Mouse (Mus musculus): ENCODE results near the gene Asna1. TPM values are rescaled to one million over a fixed set of nuclear protein-coding genes. Genes with fewer than 3 reads are reported as not detected.

Asna1 gene
- total and polyA plus RNA-seq, 2 experiments from 2014 or later, result 136 to 153 TPM

- ATAC-seq (no peak), DNase-seq (no peak)
- H3K9me3 ChIP-seq (ENCODE audit: low read length), result no peaks in the 10 kb centered on the region
- H3K27me3 ChIP-seq (ENCODE audit: insufficient read depth, low read length), result no peaks in the 10 kb centered on the region
- H3K9ac ChIP-seq, result peak overlapping the region; percentile 97
- H3K4me3 ChIP-seq (ENCODE audit: low read depth, low read length), result peak overlapping the region; percentile 85
- H3K36me3 ChIP-seq (ENCODE audit: insufficient read depth), result peaks cover 32% of the 10 kb centered on the region
- peak overlapping the region; percentile 89 for H3K27ac ChIP-seq (ENCODE audit: low read depth, low read length)
- WGBS, result 5% methylated on average over 21 of the region's 21 CpGs
- peak overlapping the region; percentile 91 for H3K4me2 ChIP-seq (ENCODE audit: low read depth)
- H3K4me1 ChIP-seq (ENCODE audit: insufficient read depth), result peaks cover 10% of the 10 kb centered on the region
- TF ChIP-seq CTCF (IDR thresholded peaks at IDR 0.05; ENCODE audit: low read depth), result no peak
Observed at GRCm38 (mm10) chr8:84970135-84970790, 54.8 kb downstream of the Asna1 start.

DNA sequence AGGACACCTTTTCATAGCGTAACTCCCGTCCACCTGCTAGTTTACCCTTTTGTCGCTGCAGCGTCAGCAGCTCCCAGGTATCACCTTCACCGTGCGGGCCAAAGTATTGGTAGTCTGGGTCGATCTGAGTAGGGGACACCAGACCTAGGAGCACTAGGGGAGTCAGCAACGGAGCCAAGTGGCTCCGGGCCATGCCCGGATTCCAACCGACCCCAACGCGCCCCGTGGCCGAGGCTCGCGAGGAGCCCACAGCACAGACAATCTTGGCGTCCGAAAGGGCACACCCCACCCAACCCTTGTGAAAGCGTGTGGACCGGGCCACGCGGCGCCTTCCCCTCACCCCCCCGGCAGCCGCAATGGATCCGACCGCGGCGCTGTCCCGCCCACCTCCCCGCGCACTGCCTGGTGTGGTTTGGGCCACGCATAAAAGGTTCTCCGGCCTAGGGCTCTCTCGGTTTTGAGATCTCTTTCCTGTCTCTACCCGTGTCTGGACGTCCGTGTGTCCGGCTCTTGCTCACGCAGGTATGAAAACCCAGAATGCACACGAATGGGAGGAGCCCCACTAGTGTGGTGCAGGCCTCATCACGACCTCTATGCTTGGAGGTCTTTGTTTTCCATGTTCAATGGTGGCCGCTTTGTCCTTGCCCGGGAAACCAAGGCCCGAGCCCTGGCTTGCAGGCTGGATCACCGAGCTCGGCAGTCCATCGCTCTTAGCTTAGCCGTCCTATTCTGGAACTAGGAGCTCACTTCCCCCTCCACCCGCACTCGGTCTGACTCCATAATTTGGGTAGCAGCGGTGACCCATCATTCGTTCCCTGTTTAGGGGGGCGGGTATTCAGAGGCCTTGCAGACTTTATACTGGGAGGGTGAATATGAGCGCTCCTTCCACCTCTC, 55.6 kb downstream of the Asna1 start, which contains the start of the genes Gm49661, Prdx2 and Rnaseh2a:
Gene Gm49661, minus strand, starts transcription at position 193 of the 894 bp plus-strand sequence.
Gene Prdx2, plus strand, starts transcription at position 347 of the 894 bp plus-strand sequence.
Gene Rnaseh2a, minus strand, starts transcription at position 527 of the 894 bp plus-strand sequence.
- peak; percentile 92 for DNase-seq
- Histone ChIP-seq H3K27ac (ENCODE audit: low read depth, low read length) (peak within 1 kb of the TSS; percentile 89), H3K9me3 (ENCODE audit: low read length) (no peaks in the 10 kb centered on the region), H3K4me1 (ENCODE audit: insufficient read depth) (peaks cover 16% of the 10 kb centered on the region), H3K4me2 (ENCODE audit: low read depth) (peak within 1 kb of the TSS; percentile 91), H3K4me3 (ENCODE audit: low read depth, low read length) (peak within 1 kb of the TSS; percentile 85), H3K9ac (peak within 1 kb of the TSS; percentile 97), H3K27me3 (ENCODE audit: insufficient read depth, low read length) (no peaks in the 10 kb centered on the region), H3K36me3 (ENCODE audit: insufficient read depth) (peaks cover 28% of the 10 kb centered on the region)
- 2% methylated on average over 56 of the region's 56 CpGs for WGBS
- TF ChIP-seq CTCF (IDR thresholded peaks at IDR 0.05; ENCODE audit: low read depth), result 0 out of 2 replicates have a peak, but pooled peaks have one; percentile 8
- ATAC-seq, result peak; percentile 81

GRCm38 (mm10) chr8:84968650-84969049, 56.4 kb downstream of the Asna1 start:
- DNase-seq, result peak; percentile 20
- H3K36me3 ChIP-seq (ENCODE audit: insufficient read depth), result peaks cover 26% of the 10 kb centered on the region
- H3K9ac ChIP-seq, result peak overlapping the region; percentile 97
- H3K9me3 ChIP-seq (ENCODE audit: low read length), result no peaks in the 10 kb centered on the region
- H3K27ac ChIP-seq (ENCODE audit: low read depth, low read length), result peak overlapping the region; percentile 89
- no peak for ATAC-seq
- peak overlapping the region; percentile 85 for H3K4me3 ChIP-seq (ENCODE audit: low read depth, low read length)
- H3K4me1 ChIP-seq (ENCODE audit: insufficient read depth), result peaks cover 16% of the 10 kb centered on the region
- peak overlapping the region; percentile 91 for H3K4me2 ChIP-seq (ENCODE audit: low read depth)
- 14% methylated on average over 2 of the region's 2 CpGs for WGBS
- no peak for TF ChIP-seq CTCF (IDR thresholded peaks at IDR 0.05; ENCODE audit: low read depth)
- no peaks in the 10 kb centered on the region for H3K27me3 ChIP-seq (ENCODE audit: insufficient read depth, low read length)

Small RNA genes within 50 kb of the gene (microRNA-seq; reads per million reads assigned to microRNA genes)
- gene Mir7070, result 2.3 to 3.5 reads per million in 2 experiments

Other genes with a start within 250 kb of the Asna1 start
- gene Nfix, start 224.9 kb downstream of the Asna1 start, total RNA-seq (2014; rRNA removed), result 111 and 116 TPM in 2 replicates
- gene Nfix, start 224.9 kb downstream of the Asna1 start, polyA plus RNA-seq (2015; fragmentation: Nextera tagmentation; extraction: Ambion mirVana), result 347 and 376 TPM in 2 replicates
- gene Dand5, start 202.5 kb downstream of the Asna1 start, total RNA-seq (2014; rRNA removed), result 4.7 and 6.9 TPM in 2 replicates
- gene Dand5, start 202.5 kb downstream of the Asna1 start, polyA plus RNA-seq (2015; fragmentation: Nextera tagmentation; extraction: Ambion mirVana), result 8.2 and 10.0 TPM in 2 replicates
- gene Gadd45gip1, start 193.8 kb downstream of the Asna1 start, total RNA-seq (2014; rRNA removed), result 24.7 and 28.7 TPM in 2 replicates
- 36.7 and 40.8 TPM in 2 replicates for gene Gadd45gip1, start 193.8 kb downstream of the Asna1 start, polyA plus RNA-seq (2015; fragmentation: Nextera tagmentation; extraction: Ambion mirVana)
- 32.2 and 55.3 TPM in 2 replicates for gene Rad23a, start 184.6 kb downstream of the Asna1 start, total RNA-seq (2014; rRNA removed)
- 63.5 and 77.4 TPM in 2 replicates for gene Rad23a, start 184.6 kb downstream of the Asna1 start, polyA plus RNA-seq (2015; fragmentation: Nextera tagmentation; extraction: Ambion mirVana)
- gene Calr, start 178.3 kb downstream of the Asna1 start, total RNA-seq (2014; rRNA removed), result 470 and 505 TPM in 2 replicates
- 354 and 405 TPM in 2 replicates for gene Calr, start 178.3 kb downstream of the Asna1 start, polyA plus RNA-seq (2015; fragmentation: Nextera tagmentation; extraction: Ambion mirVana)
- gene Farsa, start 168.3 kb downstream of the Asna1 start, total RNA-seq (2014; rRNA removed), result 77.1 and 91.2 TPM in 2 replicates
- gene Farsa, start 168.3 kb downstream of the Asna1 start, polyA plus RNA-seq (2015; fragmentation: Nextera tagmentation; extraction: Ambion mirVana), result 100 and 103 TPM in 2 replicates
- 27.5 and 32.2 TPM in 2 replicates for gene Syce2, start 153.2 kb downstream of the Asna1 start, total RNA-seq (2014; rRNA removed)
- 77.9 and 78.2 TPM in 2 replicates for gene Syce2, start 153.2 kb downstream of the Asna1 start, polyA plus RNA-seq (2015; fragmentation: Nextera tagmentation; extraction: Ambion mirVana)
- 28.9 and 31.5 TPM in 2 replicates for gene Gcdh, start 131.4 kb downstream of the Asna1 start, total RNA-seq (2014; rRNA removed)
- gene Gcdh, start 131.4 kb downstream of the Asna1 start, polyA plus RNA-seq (2015; fragmentation: Nextera tagmentation; extraction: Ambion mirVana), result 21.3 and 27.5 TPM in 2 replicates
- 0.46 TPM in 1 of 2 replicates, not detected in the other for gene Klf1, start 123.4 kb downstream of the Asna1 start, total RNA-seq (2014; rRNA removed)
- gene Klf1, start 123.4 kb downstream of the Asna1 start, polyA plus RNA-seq (2015; fragmentation: Nextera tagmentation; extraction: Ambion mirVana), result 0.50 and 0.77 TPM in 2 replicates
- gene Dnase2a, start 116.7 kb downstream of the Asna1 start, total RNA-seq (2014; rRNA removed), result 3.6 and 3.7 TPM in 2 replicates
- gene Dnase2a, start 116.7 kb downstream of the Asna1 start, polyA plus RNA-seq (2015; fragmentation: Nextera tagmentation; extraction: Ambion mirVana), result 6.3 and 7.1 TPM in 2 replicates
- gene Mast1, start 87.9 kb downstream of the Asna1 start, total RNA-seq (2014; rRNA removed), result 39.7 and 57.7 TPM in 2 replicates
- gene Mast1, start 87.9 kb downstream of the Asna1 start, polyA plus RNA-seq (2015; fragmentation: Nextera tagmentation; extraction: Ambion mirVana), result 44.2 and 63.8 TPM in 2 replicates
- 4.8 and 10.4 TPM in 2 replicates for gene Rtbdn, start 78.3 kb downstream of the Asna1 start, total RNA-seq (2014; rRNA removed)
- gene Rtbdn, start 78.3 kb downstream of the Asna1 start, polyA plus RNA-seq (2015; fragmentation: Nextera tagmentation; extraction: Ambion mirVana), result 1.7 and 3.5 TPM in 2 replicates
- not detected in 2 replicates for gene Gm49661, start 55.8 kb downstream of the Asna1 start, total RNA-seq (2014; rRNA removed)
- not detected in 2 replicates for gene Gm49661, start 55.8 kb downstream of the Asna1 start, polyA plus RNA-seq (2015; fragmentation: Nextera tagmentation; extraction: Ambion mirVana)
- 814 and 983 TPM in 2 replicates for gene Prdx2, start 55.7 kb downstream of the Asna1 start, total RNA-seq (2014; rRNA removed)
- 974 and 1,110 TPM in 2 replicates for gene Prdx2, start 55.7 kb downstream of the Asna1 start, polyA plus RNA-seq (2015; fragmentation: Nextera tagmentation; extraction: Ambion mirVana)
- gene Rnaseh2a, start 55.5 kb downstream of the Asna1 start, total RNA-seq (2014; rRNA removed), result 39.8 and 42.7 TPM in 2 replicates
- 52.2 and 56.3 TPM in 2 replicates for gene Rnaseh2a, start 55.5 kb downstream of the Asna1 start, polyA plus RNA-seq (2015; fragmentation: Nextera tagmentation; extraction: Ambion mirVana)
- 21.9 and 22.2 TPM in 2 replicates for gene Junb, start 46.6 kb downstream of the Asna1 start, total RNA-seq (2014; rRNA removed)
- 10.1 and 15.9 TPM in 2 replicates for gene Junb, start 46.6 kb downstream of the Asna1 start, polyA plus RNA-seq (2015; fragmentation: Nextera tagmentation; extraction: Ambion mirVana)
- 30.3 and 32.5 TPM in 2 replicates for gene Hook2, start 34.7 kb downstream of the Asna1 start, total RNA-seq (2014; rRNA removed)
- 22.6 and 28.7 TPM in 2 replicates for gene Hook2, start 34.7 kb downstream of the Asna1 start, polyA plus RNA-seq (2015; fragmentation: Nextera tagmentation; extraction: Ambion mirVana)
- gene Best2, start 10.8 kb downstream of the Asna1 start, total RNA-seq (2014; rRNA removed), result not detected in 2 replicates
- gene Best2, start 10.8 kb downstream of the Asna1 start, polyA plus RNA-seq (2015; fragmentation: Nextera tagmentation; extraction: Ambion mirVana), result 0.11 and 0.15 TPM in 2 replicates
- 338 and 447 TPM in 2 replicates for gene Trir, start 1.5 kb upstream of the Asna1 start, total RNA-seq (2014; rRNA removed)
- 161 and 178 TPM in 2 replicates for gene Trir, start 1.5 kb upstream of the Asna1 start, polyA plus RNA-seq (2015; fragmentation: Nextera tagmentation; extraction: Ambion mirVana)
- gene Tnpo2, start 11.6 kb upstream of the Asna1 start, total RNA-seq (2014; rRNA removed), result 129 and 155 TPM in 2 replicates
- 40.4 and 52.3 TPM in 2 replicates for gene Tnpo2, start 11.6 kb upstream of the Asna1 start, polyA plus RNA-seq (2015; fragmentation: Nextera tagmentation; extraction: Ambion mirVana)
- 106 and 115 TPM in 2 replicates for gene Fbxw9, start 34.8 kb upstream of the Asna1 start, total RNA-seq (2014; rRNA removed)
- gene Fbxw9, start 34.8 kb upstream of the Asna1 start, polyA plus RNA-seq (2015; fragmentation: Nextera tagmentation; extraction: Ambion mirVana), result 79.8 and 87.4 TPM in 2 replicates
- not detected in 2 replicates for gene Gm5741, start 42.7 kb upstream of the Asna1 start, total RNA-seq (2014; rRNA removed)
- gene Gm5741, start 42.7 kb upstream of the Asna1 start, polyA plus RNA-seq (2015; fragmentation: Nextera tagmentation; extraction: Ambion mirVana), result 0.74 and 3.0 TPM in 2 replicates
- 63.1 and 74.3 TPM in 2 replicates for gene Dhps, start 46.5 kb upstream of the Asna1 start, total RNA-seq (2014; rRNA removed)
- gene Dhps, start 46.5 kb upstream of the Asna1 start, polyA plus RNA-seq (2015; fragmentation: Nextera tagmentation; extraction: Ambion mirVana), result 104 and 118 TPM in 2 replicates
- 80.8 and 105 TPM in 2 replicates for gene Wdr83os, start 55.5 kb upstream of the Asna1 start, total RNA-seq (2014; rRNA removed)
- 171 and 182 TPM in 2 replicates for gene Wdr83os, start 55.5 kb upstream of the Asna1 start, polyA plus RNA-seq (2015; fragmentation: Nextera tagmentation; extraction: Ambion mirVana)
- gene Wdr83, start 56.0 kb upstream of the Asna1 start, total RNA-seq (2014; rRNA removed), result 22.1 and 22.5 TPM in 2 replicates
- gene Wdr83, start 56.0 kb upstream of the Asna1 start, polyA plus RNA-seq (2015; fragmentation: Nextera tagmentation; extraction: Ambion mirVana), result 35.3 and 37.2 TPM in 2 replicates
- gene Man2b1, start 58.0 kb upstream of the Asna1 start, total RNA-seq (2014; rRNA removed), result 24.9 and 28.8 TPM in 2 replicates
- 14.8 and 18.0 TPM in 2 replicates for gene Man2b1, start 58.0 kb upstream of the Asna1 start, polyA plus RNA-seq (2015; fragmentation: Nextera tagmentation; extraction: Ambion mirVana)
- 2.7 and 3.2 TPM in 2 replicates for gene Zfp791, start 97.8 kb upstream of the Asna1 start, total RNA-seq (2014; rRNA removed)
- 1.5 and 2.4 TPM in 2 replicates for gene Zfp791, start 97.8 kb upstream of the Asna1 start, polyA plus RNA-seq (2015; fragmentation: Nextera tagmentation; extraction: Ambion mirVana)
- gene Cks1brt, start 126.6 kb upstream of the Asna1 start, total RNA-seq (2014; rRNA removed), result not detected in 2 replicates
- not detected in 2 replicates for gene Cks1brt, start 126.6 kb upstream of the Asna1 start, polyA plus RNA-seq (2015; fragmentation: Nextera tagmentation; extraction: Ambion mirVana)
- not detected in 2 replicates for gene Olfr371, start 200.7 kb upstream of the Asna1 start, total RNA-seq (2014; rRNA removed)
- gene Olfr371, start 200.7 kb upstream of the Asna1 start, polyA plus RNA-seq (2015; fragmentation: Nextera tagmentation; extraction: Ambion mirVana), result not detected in 2 replicates